24 mouse cellular contexts compared by ENCODE assay signal in the genomic region with DNA sequence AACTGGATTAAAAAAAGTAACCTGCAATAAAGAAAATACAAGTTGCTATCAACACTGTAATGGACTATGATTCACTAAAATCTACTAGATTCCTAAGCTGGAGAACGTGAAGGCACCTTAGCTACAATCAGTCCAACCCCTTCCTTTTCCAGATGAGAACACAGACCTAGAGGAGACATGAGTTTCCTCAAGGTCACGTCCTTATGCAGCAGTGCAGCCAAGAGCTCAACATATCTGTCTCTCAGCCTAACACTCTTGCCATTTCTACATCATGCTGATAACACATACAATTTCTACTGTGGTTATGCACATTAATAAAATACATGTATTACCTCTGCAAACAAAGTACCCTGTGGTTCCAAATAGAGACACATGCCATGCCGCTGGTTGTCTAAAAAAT. TPM values are rescaled to one million over a fixed set of nuclear protein-coding genes. Genes with fewer than 3 reads are reported as not detected.
DNase-seq lines count a peak whose midpoint lies in the region; ATAC-seq lines count a peak whose summit lies in the region.
"Had no signal": no experiment of that assay in that cellular context is flagged by ENCODE, and none has a peak within 500 bp of the region (broad histone marks: within the 10 kb centered on the region; RNA-seq: fewer than 3 reads in every experiment).

No protein-coding gene starts in this region.

- H3K27ac ChIP-seq in heart, embryonic 13.5 days (replicated peaks): 0 out of 2 replicates have a peak overlapping the region, but pooled peaks have one; percentile 16
- peak overlapping the region; percentile 66 for H3K27ac ChIP-seq in heart, embryonic 16.5 days (ENCODE audit: low read length)
- H3K27ac ChIP-seq: embryonic facial prominence, embryonic 10.5 days; embryonic facial prominence, embryonic 12.5 days; forebrain, embryonic 13.5 days; forebrain, embryonic 15.5 days had no signal

- no peaks in the 10 kb centered on the region for H3K9me3 ChIP-seq in heart, embryonic 13.5 days
- no peaks in the 10 kb centered on the region for H3K9me3 ChIP-seq in heart, embryonic 16.5 days (replicated peaks; ENCODE audit: control insufficient read depth, low read length)
- H3K9me3 ChIP-seq: embryonic facial prominence, embryonic 10.5 days; embryonic facial prominence, embryonic 12.5 days; forebrain, embryonic 13.5 days; forebrain, embryonic 15.5 days; G1E had no signal

- H3K36me3 ChIP-seq in heart, embryonic 13.5 days: peaks cover 61% of the 10 kb centered on the region
- peaks cover 27% of the 10 kb centered on the region for H3K36me3 ChIP-seq in heart, embryonic 16.5 days (ENCODE audit: control insufficient read depth, insufficient read depth)

- H3K9ac ChIP-seq in heart, embryonic 13.5 days: no peak overlapping the region
- no peak overlapping the region for H3K9ac ChIP-seq in heart, embryonic 16.5 days (ENCODE audit: low read length)
- H3K9ac ChIP-seq: embryonic facial prominence, embryonic 12.5 days; forebrain, embryonic 13.5 days; forebrain, embryonic 15.5 days had no signal

- no peak for ATAC-seq in heart, embryonic 13.5 days (ENCODE audit: extremely low read depth, insufficient number of reproducible peaks, low FRiP score, low TSS enrichment)
- peak; percentile 84 for ATAC-seq in heart, embryonic 16.5 days (replicated peaks; ENCODE audit: extremely low read depth, insufficient read depth, low FRiP score)
- ATAC-seq: activated CD4-positive, CD25-positive, alpha-beta regulatory T cell, adult 4 months; CD4-positive, CD25-positive, alpha-beta regulatory T cell, adult 4 months; forebrain, embryonic 13.5 days; forebrain, embryonic 15.5 days; Patski had no signal

- no peak overlapping the region for H3K4me3 ChIP-seq in heart, embryonic 13.5 days
- H3K4me3 ChIP-seq in heart, embryonic 16.5 days (ENCODE audit: low read length): no peak overlapping the region
- H3K4me3 ChIP-seq: embryonic facial prominence, embryonic 10.5 days; embryonic facial prominence, embryonic 12.5 days; forebrain, embryonic 13.5 days; forebrain, embryonic 15.5 days had no signal

- intact Hi-C loops in heart, postnatal 36 days (cut with DNase I): loop anchor here (5.0 kb wide), 1 partner anchor 71 kb away; the partner anchor contains the start of gene Pkn2

- H3K4me1 ChIP-seq in heart, embryonic 13.5 days: peaks cover 4% of the 10 kb centered on the region
- peaks cover 4% of the 10 kb centered on the region; the same call in 1 of the 2 replicates for H3K4me1 ChIP-seq in heart, embryonic 16.5 days (ENCODE audit: control insufficient read depth, insufficient read depth, low read length)
- H3K4me1 ChIP-seq: embryonic facial prominence, embryonic 10.5 days; embryonic facial prominence, embryonic 12.5 days; forebrain, embryonic 13.5 days; forebrain, embryonic 15.5 days had no signal

- H3K27me3 ChIP-seq in heart, embryonic 13.5 days (replicated peaks): no peaks in the 10 kb centered on the region
- H3K27me3 ChIP-seq in heart, embryonic 16.5 days (ENCODE audit: control insufficient read depth, insufficient read depth, low read length): no peaks in the 10 kb centered on the region
- H3K27me3 ChIP-seq: CH12.LX; embryonic facial prominence, embryonic 12.5 days; forebrain, embryonic 13.5 days; forebrain, embryonic 15.5 days; Patski had no signal

- WGBS in heart, embryonic 13.5 days: 65% methylated on average over 3 of the region's 3 CpGs
- 58% methylated on average over 3 of the region's 3 CpGs for WGBS in heart, embryonic 16.5 days

- H3K4me2 ChIP-seq in heart, embryonic 13.5 days: no peak overlapping the region
- H3K4me2 ChIP-seq in heart, embryonic 16.5 days (ENCODE audit: low read depth, low read length): no peak overlapping the region
- H3K4me2 ChIP-seq: embryonic facial prominence, embryonic 12.5 days; forebrain, embryonic 13.5 days; forebrain, embryonic 15.5 days had no signal

- DNase-seq in heart, adult 8-10 months (ENCODE audit: low spot score): peak; percentile 12
- DNase-seq in heart, postnatal 36 days: no peak
- DNase-seq in heart, adult 11 months: no peak
- no peak for DNase-seq in heart, postnatal 4 days
- DNase-seq: adrenal gland, adult 8-10 months; adrenal gland, postnatal 14 days; adrenal gland, postnatal 36 days; B cell, adult 2 months; cerebellum, adult 11-12 months; cerebellum, adult 2 months; cerebellum, adult 9-10 months; cerebellum, postnatal 10 days; cerebellum, postnatal 25 days had no signal

RNA-seq across cellular contexts. Expression of gene Gtf2b, which starts 46.7 kb away (rescaled TPM):
- total RNA-seq in heart, adult 8-10 months (2022): 10 to 100 TPM; 17.8 to 20.6 (median 19.2) TPM
- 10 to 100 TPM; 20.9 to 21.1 TPM for total RNA-seq in heart, postnatal 36 days (2021)
- polyA plus RNA-seq in heart, embryonic 13.5 days (2015; fragmentation: Nextera tagmentation; extraction: Ambion mirVana): 60.1 and 61.1 TPM in 2 replicates
- 65.1 and 76.5 TPM in 2 replicates for polyA plus RNA-seq in heart, embryonic 16.5 days (2015; fragmentation: Nextera tagmentation; extraction: Ambion mirVana)
- 10 to 100 TPM; 37.5 to 39.1 TPM for total RNA-seq in heart, postnatal 4 days (2021)
